Mouse (Mus musculus) frontal cortex, postnatal 14 days (tissue): ENCODE results near the gene Znrf4.
A peak's percentile ranks its signal among the peaks of the same experiment; 100 is the strongest.
"Not testable (repeated sequence)": the region's sequence is repeated elsewhere in the genome, so short reads cannot be mapped to it uniquely, and the experiment has no call there.

ENCODE experiments used
- DNase-seq, 2 experiments: peaks; one replicate each; pipeline ENCODE4 v3.0.0; 2022; ENCODE audit warnings: low spot score in 2 of 2

Gene Znrf4

GRCm38 (mm10) chr17:56536192-56536591, 24.0 kb upstream of the Znrf4 start:
- no peak for DNase-seq

- DNase-seq: no peak
Observed at GRCm38 (mm10) chr17:56524943-56525342, 12.7 kb upstream of the Znrf4 start.

GRCm38 (mm10) chr17:56522744-56523143, 10.5 kb upstream of the Znrf4 start:
- peak in 1 of 2 experiments; percentile 1 for DNase-seq

GRCm38 (mm10) chr17:56515690-56516410, 3.6 kb upstream of the Znrf4 start:
- DNase-seq: no peak

- no peak for DNase-seq
Observed at GRCm38 (mm10) chr17:56514916-56515315, 2.7 kb upstream of the Znrf4 start.

- DNase-seq: no peak
Observed at GRCm38 (mm10) chr17:56514330-56514729, 2.1 kb upstream of the Znrf4 start.

- DNase-seq: no peak
Observed at GRCm38 (mm10) chr17:56511707-56512090, 532 bp downstream of the Znrf4 start.

GRCm38 (mm10) chr17:56510970-56511706, 1.1 kb downstream of the Znrf4 start:
- no peak for DNase-seq

GRCm38 (mm10) chr17:56510473-56510969, 1.7 kb downstream of the Znrf4 start:
- no peak for DNase-seq

GRCm38 (mm10) chr17:56509707-56510472, 2.3 kb downstream of the Znrf4 start:
- no peak for DNase-seq

- DNase-seq: no peak
Observed at GRCm38 (mm10) chr17:56509021-56509640, 3.1 kb downstream of the Znrf4 start.

GRCm38 (mm10) chr17:56507161-56508068, 4.8 kb downstream of the Znrf4 start:
- peak; percentile 96 to 97 for DNase-seq

GRCm38 (mm10) chr17:56506417-56507065, 5.7 kb downstream of the Znrf4 start:
- no peak for DNase-seq

GRCm38 (mm10) chr17:56505401-56505800, 6.8 kb downstream of the Znrf4 start:
- no peak for DNase-seq

- peak; percentile 62 to 73 for DNase-seq
Observed at GRCm38 (mm10) chr17:56502526-56502925, 9.7 kb downstream of the Znrf4 start.

GRCm38 (mm10) chr17:56501635-56502400, 10.4 kb downstream of the Znrf4 start:
- DNase-seq: not testable (repeated sequence)

GRCm38 (mm10) chr17:56499229-56499628, 13.0 kb downstream of the Znrf4 start:
- DNase-seq: no peak

GRCm38 (mm10) chr17:56494480-56494879, 17.8 kb downstream of the Znrf4 start:
- no peak for DNase-seq

GRCm38 (mm10) chr17:56493841-56494240, 18.4 kb downstream of the Znrf4 start:
- DNase-seq: no peak
